8 mouse cellular contexts compared by ENCODE assay signal in genomic region chr15:102355871-102356441, GRCm38 (mm10). TPM values are rescaled to one million over a fixed set of nuclear protein-coding genes. Genes with fewer than 3 reads are reported as not detected.
DNase-seq lines count a peak whose midpoint lies in the region; ATAC-seq lines count a peak whose summit lies in the region.

No protein-coding gene starts in this region.

- H3K4me3 ChIP-seq in embryonic facial prominence, embryonic 10.5 days = peak overlapping the region; percentile 67
- H3K4me3 ChIP-seq in hindbrain, embryonic 16.5 days (ENCODE audit: low read length) = peak overlapping the region; percentile 52
- peak overlapping the region; percentile 57 for H3K4me3 ChIP-seq in limb, embryonic 13.5 days
- H3K4me3 ChIP-seq in neural tube, embryonic 12.5 days = peak overlapping the region; percentile 50

- peak overlapping the region; percentile 99 for H3K4me2 ChIP-seq in hindbrain, embryonic 16.5 days (ENCODE audit: low read length)
- peak overlapping the region; percentile 90 for H3K4me2 ChIP-seq in limb, embryonic 13.5 days (replicated peaks)
- H3K4me2 ChIP-seq in neural tube, embryonic 12.5 days (replicated peaks) = peak overlapping the region; percentile 92

- no peaks in the 10 kb centered on the region for H3K36me3 ChIP-seq in embryonic facial prominence, embryonic 10.5 days (replicated peaks)
- no peaks in the 10 kb centered on the region for H3K36me3 ChIP-seq in hindbrain, embryonic 16.5 days (ENCODE audit: control insufficient read depth, insufficient read depth, low read length)
- H3K36me3 ChIP-seq in limb, embryonic 13.5 days = no peaks in the 10 kb centered on the region
- no peaks in the 10 kb centered on the region for H3K36me3 ChIP-seq in neural tube, embryonic 12.5 days

- peak; percentile 26 for ATAC-seq in hindbrain, embryonic 16.5 days
- ATAC-seq in limb, embryonic 13.5 days (ENCODE audit: low FRiP score, low read depth) = peak; percentile 51
- ATAC-seq in neural tube, embryonic 12.5 days (ENCODE audit: low FRiP score, low read depth) = peak; percentile 72

- H3K27ac ChIP-seq in embryonic facial prominence, embryonic 10.5 days (replicated peaks) = peak overlapping the region; percentile 97
- H3K27ac ChIP-seq in hindbrain, embryonic 16.5 days (ENCODE audit: low read depth, low read length) = peak overlapping the region; percentile 73
- peak overlapping the region; percentile 93 for H3K27ac ChIP-seq in limb, embryonic 13.5 days
- peak overlapping the region; percentile 62; the same call in 1 of the 2 replicates for H3K27ac ChIP-seq in neural tube, embryonic 12.5 days

- DNase-seq in cerebellum, adult 11-12 months = peak; percentile 34
- no peak for DNase-seq in cerebellum, adult 9-10 months
- DNase-seq in CD4-positive helper T cell, adult 2 months (ENCODE audit: low read depth, low spot score) = peak; percentile 23
- DNase-seq in embryonic facial prominence, embryonic 10.5 days (ENCODE audit: low spot score) = peak; percentile 87
- DNase-seq in thymus, postnatal 0 days (ENCODE audit: low spot score) = no peak

- under 1% methylated on average over 38 of the region's 38 CpGs for WGBS in embryonic facial prominence, embryonic 10.5 days
- WGBS in hindbrain, embryonic 16.5 days = under 1% methylated on average over 31 of the region's 38 CpGs
- 2% methylated on average over 38 of the region's 38 CpGs for WGBS in limb, embryonic 13.5 days
- 1% methylated on average over 38 of the region's 38 CpGs for WGBS in neural tube, embryonic 12.5 days

- H3K9me3 ChIP-seq in embryonic facial prominence, embryonic 10.5 days = no peaks in the 10 kb centered on the region
- H3K9me3 ChIP-seq in hindbrain, embryonic 16.5 days (ENCODE audit: control insufficient read depth, low read length) = no peaks in the 10 kb centered on the region
- no peaks in the 10 kb centered on the region for H3K9me3 ChIP-seq in limb, embryonic 13.5 days
- H3K9me3 ChIP-seq in neural tube, embryonic 12.5 days = no peaks in the 10 kb centered on the region

- peaks cover 63% of the 10 kb centered on the region for H3K4me1 ChIP-seq in embryonic facial prominence, embryonic 10.5 days
- peaks cover 24% of the 10 kb centered on the region for H3K4me1 ChIP-seq in hindbrain, embryonic 16.5 days (ENCODE audit: control insufficient read depth, insufficient read depth, low read depth, low read length)
- H3K4me1 ChIP-seq in limb, embryonic 13.5 days = peaks cover 42% of the 10 kb centered on the region
- peaks cover 31% of the 10 kb centered on the region for H3K4me1 ChIP-seq in neural tube, embryonic 12.5 days

- peaks cover 46% of the 10 kb centered on the region for H3K27me3 ChIP-seq in embryonic facial prominence, embryonic 10.5 days (replicated peaks; ENCODE audit: low read depth, poor library complexity, severe bottlenecking)
- peaks cover 27% of the 10 kb centered on the region for H3K27me3 ChIP-seq in hindbrain, embryonic 16.5 days (replicated peaks; ENCODE audit: control insufficient read depth, insufficient read depth, low read length)
- peaks cover 24% of the 10 kb centered on the region for H3K27me3 ChIP-seq in limb, embryonic 13.5 days
- H3K27me3 ChIP-seq in neural tube, embryonic 12.5 days (replicated peaks) = peaks cover 27% of the 10 kb centered on the region

- H3K9ac ChIP-seq in hindbrain, embryonic 16.5 days (ENCODE audit: low read depth, low read length) = peak overlapping the region; percentile 70
- peak overlapping the region; percentile 77 for H3K9ac ChIP-seq in limb, embryonic 13.5 days
- peak overlapping the region; percentile 81 for H3K9ac ChIP-seq in neural tube, embryonic 12.5 days

RNA-seq across cellular contexts. Expression of gene Aaas, which starts 5.4 kb away (rescaled TPM):
- polyA plus RNA-seq in embryonic facial prominence, embryonic 10.5 days (2016; fragmentation: Nextera tagmentation; extraction: Ambion mirVana) = 135 and 137 TPM in 2 replicates
- polyA plus RNA-seq in hindbrain, embryonic 16.5 days (2015; fragmentation: Nextera tagmentation; extraction: Ambion mirVana) = 36.1 and 38.1 TPM in 2 replicates
- 75.9 and 76.6 TPM in 2 replicates for polyA plus RNA-seq in limb, embryonic 13.5 days (2015; fragmentation: Nextera tagmentation; extraction: Ambion mirVana)
- polyA plus RNA-seq in neural tube, embryonic 12.5 days (2016; fragmentation: Nextera tagmentation; extraction: Ambion mirVana) = 51.3 and 53.2 TPM in 2 replicates
- polyA plus RNA-seq in thymus, postnatal 0 days (2015; fragmentation: Nextera tagmentation; extraction: Ambion mirVana) = 56.8 and 61.7 TPM in 2 replicates

RNA-seq across cellular contexts. Expression of gene Sp7, which starts 11.0 kb away (rescaled TPM):
- 1.4 and 1.7 TPM in 2 replicates for polyA plus RNA-seq in embryonic facial prominence, embryonic 10.5 days (2016; fragmentation: Nextera tagmentation; extraction: Ambion mirVana)
- 0.46 and 1.0 TPM in 2 replicates for polyA plus RNA-seq in hindbrain, embryonic 16.5 days (2015; fragmentation: Nextera tagmentation; extraction: Ambion mirVana)
- polyA plus RNA-seq in limb, embryonic 13.5 days (2015; fragmentation: Nextera tagmentation; extraction: Ambion mirVana) = 6.0 and 7.4 TPM in 2 replicates
- polyA plus RNA-seq in neural tube, embryonic 12.5 days (2016; fragmentation: Nextera tagmentation; extraction: Ambion mirVana) = 0.57 and 0.81 TPM in 2 replicates
- 0.10 and 0.13 TPM in 2 replicates for polyA plus RNA-seq in thymus, postnatal 0 days (2015; fragmentation: Nextera tagmentation; extraction: Ambion mirVana)

RNA-seq across cellular contexts. Expression of gene Myg1, which starts 24.4 kb away (rescaled TPM):
- 123 and 126 TPM in 2 replicates for polyA plus RNA-seq in embryonic facial prominence, embryonic 10.5 days (2016; fragmentation: Nextera tagmentation; extraction: Ambion mirVana)
- polyA plus RNA-seq in hindbrain, embryonic 16.5 days (2015; fragmentation: Nextera tagmentation; extraction: Ambion mirVana) = 88.1 and 99.0 TPM in 2 replicates
- 110 and 116 TPM in 2 replicates for polyA plus RNA-seq in limb, embryonic 13.5 days (2015; fragmentation: Nextera tagmentation; extraction: Ambion mirVana)
- polyA plus RNA-seq in neural tube, embryonic 12.5 days (2016; fragmentation: Nextera tagmentation; extraction: Ambion mirVana) = 90.4 and 94.9 TPM in 2 replicates
- 94.7 and 107 TPM in 2 replicates for polyA plus RNA-seq in thymus, postnatal 0 days (2015; fragmentation: Nextera tagmentation; extraction: Ambion mirVana)

RNA-seq across cellular contexts. Expression of gene Pfdn5, which starts 30.0 kb away (rescaled TPM):
- 353 and 356 TPM in 2 replicates for polyA plus RNA-seq in embryonic facial prominence, embryonic 10.5 days (2016; fragmentation: Nextera tagmentation; extraction: Ambion mirVana)
- polyA plus RNA-seq in hindbrain, embryonic 16.5 days (2015; fragmentation: Nextera tagmentation; extraction: Ambion mirVana) = 448 and 464 TPM in 2 replicates
- 431 and 451 TPM in 2 replicates for polyA plus RNA-seq in limb, embryonic 13.5 days (2015; fragmentation: Nextera tagmentation; extraction: Ambion mirVana)
- polyA plus RNA-seq in neural tube, embryonic 12.5 days (2016; fragmentation: Nextera tagmentation; extraction: Ambion mirVana) = 373 and 404 TPM in 2 replicates
- polyA plus RNA-seq in thymus, postnatal 0 days (2015; fragmentation: Nextera tagmentation; extraction: Ambion mirVana) = 446 and 454 TPM in 2 replicates

RNA-seq across cellular contexts. Expression of gene Sp1, which starts 50.0 kb away (rescaled TPM):
- polyA plus RNA-seq in embryonic facial prominence, embryonic 10.5 days (2016; fragmentation: Nextera tagmentation; extraction: Ambion mirVana) = 9.9 and 10.6 TPM in 2 replicates
- polyA plus RNA-seq in hindbrain, embryonic 16.5 days (2015; fragmentation: Nextera tagmentation; extraction: Ambion mirVana) = 3.4 and 3.5 TPM in 2 replicates
- 11.6 and 12.0 TPM in 2 replicates for polyA plus RNA-seq in limb, embryonic 13.5 days (2015; fragmentation: Nextera tagmentation; extraction: Ambion mirVana)
- polyA plus RNA-seq in neural tube, embryonic 12.5 days (2016; fragmentation: Nextera tagmentation; extraction: Ambion mirVana) = 6.9 and 7.7 TPM in 2 replicates
- polyA plus RNA-seq in thymus, postnatal 0 days (2015; fragmentation: Nextera tagmentation; extraction: Ambion mirVana) = 9.7 and 10.9 TPM in 2 replicates

Comparison
In these comparisons a context has a peak if more than half of its experiments do, and no peak if none do; other contexts are left out.
1. DNase-seq: peak in cerebellum, adult 11-12 months (single experiment), CD4-positive helper T cell, adult 2 months (single experiment) and embryonic facial prominence, embryonic 10.5 days (single experiment); none in cerebellum, adult 9-10 months (single experiment) and thymus, postnatal 0 days (single experiment).
2. Peak in every context shown above with its lines, with median percentiles within 50 percentile points of each other: H3K27ac ChIP-seq, H3K4me3 ChIP-seq, ATAC-seq, H3K4me2 ChIP-seq and H3K9ac ChIP-seq.